Mouse (Mus musculus) spleen, postnatal 36 days (tissue): Measurements from ENCODE around the gene Gm20479.

Experiments used
- DNase-seq, 2 experiments: peaks; one replicate each; pipeline ENCODE4 v3.0.0; 2022; ENCODE audit warnings: low spot score in 2 of 2, mixed read lengths in 1 of 2

Gm20479 gene

GRCm38 (mm10) chr7:27367976-27368375 is 10.8 kb upstream of the Gm20479 start:
- no peak for DNase-seq

GRCm38 (mm10) chr7:27366082-27366844 is 9.0 kb upstream of the Gm20479 start:
- no peak for DNase-seq

GRCm38 (mm10) chr7:27364379-27364778 is 7.2 kb upstream of the Gm20479 start:
- no peak for DNase-seq

GRCm38 (mm10) chr7:27361283-27361946 is 4.2 kb upstream of the Gm20479 start:
- peak; percentile 99 to 100 for DNase-seq

GRCm38 (mm10) chr7:27360749-27361148 is 3.5 kb upstream of the Gm20479 start:
- no peak for DNase-seq

- no peak for DNase-seq
Measured at GRCm38 (mm10) chr7:27359706-27360358, 2.6 kb upstream of the Gm20479 start.

GRCm38 (mm10) chr7:27359162-27359561 is 1.9 kb upstream of the Gm20479 start:
- DNase-seq = no peak

GRCm38 (mm10) chr7:27357595-27357978 is 368 bp upstream of the Gm20479 start:
- peak; percentile 57 to 65 for DNase-seq

GRCm38 (mm10) chr7:27356248-27356647 is 971 bp downstream of the Gm20479 start:
- peak; percentile 17 to 27 for DNase-seq

GRCm38 (mm10) chr7:27355745-27356240 is 1.4 kb downstream of the Gm20479 start, which contains the start of gene Shkbp1:
TSS of gene Shkbp1 (minus strand) at chr7:27356019.
- peak; percentile 90 to 92 for DNase-seq

GRCm38 (mm10) chr7:27355261-27355660 is 2.0 kb downstream of the Gm20479 start:
- no peak for DNase-seq

GRCm38 (mm10) chr7:27354783-27355182 is 2.4 kb downstream of the Gm20479 start:
- no peak for DNase-seq

- DNase-seq = no peak
Measured at GRCm38 (mm10) chr7:27354144-27354543, 3.1 kb downstream of the Gm20479 start.

GRCm38 (mm10) chr7:27345444-27345843 is 11.8 kb downstream of the Gm20479 start:
- no peak for DNase-seq

- DNase-seq = no peak
Measured at GRCm38 (mm10) chr7:27342595-27342994, 14.6 kb downstream of the Gm20479 start.

- no peak for DNase-seq
Measured at GRCm38 (mm10) chr7:27339519-27339918, 17.7 kb downstream of the Gm20479 start.

- DNase-seq = no peak
Measured at GRCm38 (mm10) chr7:27339114-27339513, 18.1 kb downstream of the Gm20479 start.

- no peak for DNase-seq
Measured at GRCm38 (mm10) chr7:27337175-27337853, 19.9 kb downstream of the Gm20479 start, which contains the start of gene Ltbp4. TSS of gene Ltbp4 (minus strand) at chr7:27337692.

- peak; percentile 73 to 74 for DNase-seq
Measured at GRCm38 (mm10) chr7:27335928-27336823, 21.0 kb downstream of the Gm20479 start.

- no peak for DNase-seq
Measured at GRCm38 (mm10) chr7:27335011-27335720, 22.1 kb downstream of the Gm20479 start.
